Mouse (Mus musculus) liver, embryonic 14.5 days (tissue): ENCODE results near the gene Sh3pxd2a. TPM values are rescaled to one million over a fixed set of nuclear protein-coding genes. Genes with fewer than 3 reads are reported as not detected.

Experiments used
- ATAC-seq: fragments of 200-750 bp; cut with Nextera tagmentation; 2 replicates; pipeline ENCODE4 v1.8.0; 2017; ENCODE audit warnings: moderate number of reproducible peaks, mild to moderate bottlenecking, moderate library complexity; ENCODE audit not compliant: insufficient read depth
- DNase-seq, 3 experiments: peaks; one replicate each; pipeline ENCODE4 v3.0.0-alpha.2; 2012 to 2013; ENCODE audit warnings: low read depth in 3 of 3, low spot score in 3 of 3
- H3K27ac ChIP-seq: fragments of 300-500 bp; sonication (generic); 2 replicates; pipeline ENCODE4 v1.5.1; 2014; ENCODE audit warnings: moderate library complexity, mild to moderate bottlenecking, control low read depth, inconsistent platforms
- H3K27me3 ChIP-seq: fragments of 300-500 bp; sonication (generic); 2 replicates; pipeline ENCODE4 v1.6.1; 2014; ENCODE audit warnings: mild to moderate bottlenecking, low read length, moderate library complexity; ENCODE audit not compliant: control insufficient read depth, insufficient read depth
- H3K36me3 ChIP-seq: fragments of 300-500 bp; sonication (generic); replicated peaks from 2 replicates; pipeline ENCODE4 v1.6.1; 2014; ENCODE audit warnings: low read depth; ENCODE audit not compliant: control insufficient read depth, insufficient read depth
- H3K4me1 ChIP-seq, 2 experiments: fragments of 200-500 bp in 1 of 2; fragments of 300-500 bp in 1 of 2; sonication (generic) in 1 of 2; replicated peaks; 2 replicates each; pipeline ENCODE4 v1.6.1; 2012 to 2014; ENCODE audit warnings: antibody characterized with exemption in 1 of 2, inconsistent platforms in 1 of 2, low read length in 1 of 2; ENCODE audit not compliant: control insufficient read depth in 2 of 2, insufficient read depth in 2 of 2
- H3K4me2 ChIP-seq: fragments of 300-500 bp; sonication (generic); 2 replicates; pipeline ENCODE4 v1.6.1; 2014; ENCODE audit warnings: low read depth, mild to moderate bottlenecking, control low read depth, moderate library complexity
- H3K4me3 ChIP-seq, 2 experiments: fragments of 200-500 bp in 1 of 2; fragments of 300-500 bp in 1 of 2; sonication (generic) in 1 of 2; 2 replicates each; pipeline ENCODE4 v1.5.1; 2012 to 2014; ENCODE audit warnings: low read depth in 2 of 2, low read length in 2 of 2, mild to moderate bottlenecking in 2 of 2, control low read depth in 1 of 2, inconsistent platforms in 1 of 2, moderate library complexity in 1 of 2; ENCODE audit not compliant: insufficient read depth in 1 of 2
- H3K9ac ChIP-seq: fragments of 300-500 bp; sonication (generic); replicated peaks from 2 replicates; pipeline ENCODE4 v1.6.1; 2014; ENCODE audit warnings: mild to moderate bottlenecking, control low read depth, moderate library complexity
- H3K9me3 ChIP-seq: fragments of 300-500 bp; sonication (generic); 2 replicates; pipeline ENCODE4 v1.6.1; 2016; ENCODE audit warnings: low read length, mixed read lengths; ENCODE audit not compliant: control insufficient read depth
- CTCF ChIP-seq: IDR thresholded peaks from 2 replicates; pipeline ENCODE4 v1.5.1; 2016; ENCODE audit warnings: antibody characterized with exemption, low read depth, control low read depth
- EP300 ChIP-seq: IDR thresholded peaks from 2 replicates; pipeline ENCODE4 v1.6.1; 2016; ENCODE audit warnings: antibody characterized with exemption, low read depth
- WGBS: fragments of 180-500 bp; shearing (Covaris S2); extraction: QIAGEN DNeasy Blood & Tissue Kit; methylation state at CpG from one replicate; pipeline ENCODE4 v1.1.7; 2014; ENCODE audit not compliant: insufficient replicate concordance; 5-methylcytosine and 5-hydroxymethylcytosine counted together
- polyA plus RNA-seq, 2 experiments: library from polyadenylated mRNA; depleted of rRNA in 1 of 2; stranded (reverse) in 1 of 2; unstranded in 1 of 2; fragments of >200 nt; fragmentation: Nextera tagmentation in 1 of 2; extraction: Ambion mirVana in 1 of 2; gene quantifications; 2 replicates each; pipeline versions ENCODE4 v1.2.1 to v1.2.3; 2012 to 2014

Sh3pxd2a gene
- polyA plus RNA-seq, 2 experiments: 0.50 to 1.6 TPM

DNA sequence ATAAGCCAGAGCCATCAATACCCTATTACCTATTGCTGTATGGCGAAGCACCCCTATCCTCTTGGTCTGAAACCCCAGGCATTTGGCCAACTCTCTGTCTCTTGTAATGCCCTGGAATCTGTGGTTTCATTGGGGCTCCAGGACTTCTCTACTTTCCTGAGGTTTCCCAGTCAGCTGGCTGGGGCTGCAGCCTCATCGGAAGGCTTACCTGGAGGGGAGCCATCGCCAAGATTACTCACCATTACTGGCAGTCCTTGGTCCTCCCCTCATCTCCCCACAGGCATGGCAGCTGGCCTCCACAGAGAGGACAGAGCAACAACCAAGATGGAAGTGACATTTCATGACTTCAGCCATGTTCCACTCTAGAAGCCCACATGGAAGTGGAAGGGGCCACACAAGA, 231.1 kb downstream of the Sh3pxd2a start:
- DNase-seq (no peak), ATAC-seq (no peak)
- Histone ChIP-seq H3K4me3 (no peak overlapping the region), H3K36me3 (no peaks in the 10 kb centered on the region), H3K4me2 (no peak overlapping the region), H3K27ac (no peak overlapping the region), H3K27me3 (no peaks in the 10 kb centered on the region), H3K4me1 (0 out of 4 replicates have a peak, but pooled peaks cover 0 to 6% of the 10 kb centered on the region in 2 experiments), H3K9ac (no peak overlapping the region), H3K9me3 (no peaks in the 10 kb centered on the region)
- WGBS: 62% methylated on average over 3 of the region's 3 CpGs
- TF ChIP-seq CTCF: no peak
- TF ChIP-seq EP300: no peak

GRCm38 (mm10) chr19:47232077-47232865, 231.9 kb downstream of the Sh3pxd2a start:
- H3K4me1 ChIP-seq: 0 out of 4 replicates have a peak, but pooled peaks cover 0 to 6% of the 10 kb centered on the region in 2 experiments

GRCm38 (mm10) chr19:47231389-47231788, 232.8 kb downstream of the Sh3pxd2a start:
- Histone ChIP-seq H3K27ac (no peak overlapping the region), H3K4me3 (no peak overlapping the region), H3K9me3 (no peaks in the 10 kb centered on the region), H3K4me2 (no peak overlapping the region), H3K4me1 (0 out of 4 replicates have a peak, but pooled peaks cover 0 to 6% of the 10 kb centered on the region in 2 experiments), H3K36me3 (no peaks in the 10 kb centered on the region), H3K27me3 (no peaks in the 10 kb centered on the region), H3K9ac (no peak overlapping the region)
- ATAC-seq: no peak
- TF ChIP-seq EP300: no peak
- TF ChIP-seq CTCF: no peak
- WGBS: 65% methylated on average over 6 of the region's 6 CpGs
- no peak for DNase-seq

More at GRCm38 (mm10) chr19:47232077-47232865, 231.9 kb downstream of the Sh3pxd2a start:
- H3K9me3 ChIP-seq: no peaks in the 10 kb centered on the region
- H3K36me3 ChIP-seq: no peaks in the 10 kb centered on the region
- no peak overlapping the region for H3K4me2 ChIP-seq
- no peak overlapping the region for H3K27ac ChIP-seq
- 50% methylated on average over 5 of the region's 5 CpGs for WGBS
- TF ChIP-seq EP300: no peak
- TF ChIP-seq CTCF: no peak
- no peaks in the 10 kb centered on the region for H3K27me3 ChIP-seq
- H3K9ac ChIP-seq: no peak overlapping the region
- DNase-seq (no peak), ATAC-seq (no peak)
- H3K4me3 ChIP-seq: no peak overlapping the region

DNA sequence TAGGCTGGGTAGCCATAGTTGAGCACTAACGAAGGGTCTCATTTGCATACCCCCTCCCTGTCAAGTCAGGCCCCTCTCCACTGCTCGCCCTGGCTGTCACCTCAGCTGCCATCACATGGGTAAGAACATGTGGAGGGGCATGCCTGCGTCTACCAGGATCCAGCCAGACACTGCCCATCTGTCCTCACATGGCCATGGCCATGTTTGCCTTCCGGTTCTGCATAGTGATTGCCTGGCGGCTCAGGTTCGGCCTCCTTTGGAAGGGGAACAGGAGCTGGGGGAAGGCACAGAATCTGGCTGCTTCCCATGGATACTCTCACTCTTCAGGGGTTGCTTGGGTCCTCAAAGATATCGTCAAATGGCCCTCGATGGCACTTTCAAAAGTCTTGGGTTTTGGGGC, 233.5 kb downstream of the Sh3pxd2a start:
- Histone ChIP-seq H3K4me2 (no peak overlapping the region), H3K9ac (no peak overlapping the region), H3K27me3 (no peaks in the 10 kb centered on the region), H3K9me3 (no peaks in the 10 kb centered on the region), H3K4me3 (no peak overlapping the region), H3K27ac (no peak overlapping the region), H3K36me3 (no peaks in the 10 kb centered on the region), H3K4me1 (0 out of 4 replicates have a peak, but pooled peaks cover 0 to 6% of the 10 kb centered on the region in 2 experiments)
- WGBS: 72% methylated on average over 8 of the region's 8 CpGs
- ATAC-seq: no peak
- no peak for TF ChIP-seq CTCF
- TF ChIP-seq EP300: no peak
- no peak for DNase-seq

DNA sequence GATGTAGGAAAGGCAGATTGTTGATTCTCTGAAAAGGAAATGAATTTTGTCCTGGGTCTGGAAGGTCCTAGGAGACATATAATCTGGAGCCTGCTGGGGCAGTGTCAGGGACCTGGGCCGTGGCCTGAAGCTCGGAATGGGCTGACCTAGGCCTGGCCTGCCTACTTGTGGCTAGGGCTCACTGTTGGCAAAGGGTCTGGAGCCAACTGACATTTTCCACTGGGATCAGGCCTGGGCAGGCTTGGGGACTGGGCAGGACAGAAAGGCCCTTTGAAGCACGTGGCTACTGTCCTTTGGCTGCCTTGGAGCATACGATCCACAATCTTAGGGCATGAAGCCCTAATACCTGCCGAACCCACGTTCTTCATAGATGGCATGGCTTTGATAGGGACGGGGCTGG, 234.1 kb downstream of the Sh3pxd2a start:
- Histone ChIP-seq H3K36me3 (no peaks in the 10 kb centered on the region), H3K4me1 (0 out of 4 replicates have a peak, but pooled peaks cover 0 to 6% of the 10 kb centered on the region in 2 experiments), H3K27ac (no peak overlapping the region), H3K4me2 (no peak overlapping the region), H3K4me3 (no peak overlapping the region), H3K27me3 (no peaks in the 10 kb centered on the region), H3K9me3 (no peaks in the 10 kb centered on the region), H3K9ac (no peak overlapping the region)
- TF ChIP-seq EP300: no peak
- TF ChIP-seq CTCF: no peak
- WGBS: 65% methylated on average over 7 of the region's 7 CpGs
- ATAC-seq (no peak), DNase-seq (no peak)
